Mouse (Mus musculus) limb, embryonic 15.5 days (tissue): Measurements from ENCODE around the gene Slc22a1. TPM values are rescaled to one million over a fixed set of nuclear protein-coding genes. Genes with fewer than 3 reads are reported as not detected.
"Not testable (repeated sequence)": the region's sequence is repeated elsewhere in the genome, so short reads cannot be mapped to it uniquely, and the experiment has no call there.

ENCODE experiments used
- ATAC-seq: fragments of 200-750 bp; cut with Nextera tagmentation; 2 replicates; pipeline ENCODE4 v1.8.0; 2017; ENCODE audit warnings: low read depth, moderate TSS enrichment; ENCODE audit not compliant: insufficient number of reproducible peaks, low FRiP score, low TSS enrichment
- H3K27ac ChIP-seq: fragments of 300-500 bp; sonication (generic); 2 replicates; pipeline ENCODE4 v1.5.1; 2015; ENCODE audit warnings: moderate library complexity, mild to moderate bottlenecking, inconsistent platforms
- H3K27me3 ChIP-seq: fragments of 300-500 bp; sonication (generic); 2 replicates; pipeline ENCODE4 v1.6.1; 2015; ENCODE audit warnings: inconsistent platforms
- H3K36me3 ChIP-seq: fragments of 300-500 bp; sonication (generic); 2 replicates; pipeline ENCODE4 v1.6.1; 2015; ENCODE audit warnings: inconsistent platforms
- H3K4me1 ChIP-seq: fragments of 300-500 bp; sonication (generic); 2 replicates; pipeline ENCODE4 v1.6.1; 2015; ENCODE audit warnings: inconsistent platforms
- H3K4me2 ChIP-seq: fragments of 300-500 bp; sonication (generic); 2 replicates; pipeline ENCODE4 v1.6.1; 2015; ENCODE audit warnings: mild to moderate bottlenecking, inconsistent platforms
- H3K4me3 ChIP-seq: fragments of 300-500 bp; sonication (generic); 2 replicates; pipeline ENCODE4 v1.5.1; 2015; ENCODE audit warnings: mild to moderate bottlenecking, inconsistent platforms
- H3K9ac ChIP-seq: fragments of 300-500 bp; sonication (generic); 2 replicates; pipeline ENCODE4 v1.6.1; 2015; ENCODE audit warnings: inconsistent platforms
- H3K9me3 ChIP-seq: fragments of 300-500 bp; sonication (generic); 2 replicates; pipeline ENCODE4 v1.6.1; 2016; ENCODE audit warnings: inconsistent platforms
- WGBS: fragments of 180-500 bp; shearing (Covaris S2); methylation state at CpG from one replicate; pipeline ENCODE4 v1.1.7; 2015; 5-methylcytosine and 5-hydroxymethylcytosine counted together
- polyA plus RNA-seq: library from polyadenylated mRNA; unstranded; fragments of >200 nt; fragmentation: Nextera tagmentation; extraction: Ambion mirVana; gene quantifications from 2 replicates; pipeline ENCODE4 v1.2.1, GENCODE M21; 2015

Gene Slc22a1
- polyA plus RNA-seq, 1 experiment from 2014 or later, result not detected

- H3K9me3 ChIP-seq, result no peaks in the 10 kb centered on the region
- H3K4me2 ChIP-seq, result no peak overlapping the region
- no peak overlapping the region for H3K4me3 ChIP-seq
- H3K27me3 ChIP-seq, result no peaks in the 10 kb centered on the region
- no peak overlapping the region for H3K27ac ChIP-seq
- peaks cover 70% of the 10 kb centered on the region for H3K36me3 ChIP-seq
- no peak for ATAC-seq
- H3K4me1 ChIP-seq, result peaks cover 6% of the 10 kb centered on the region; the same call in 1 of the 2 replicates
- H3K9ac ChIP-seq, result no peak overlapping the region
- WGBS, result 91% methylated on average over 13 of the region's 13 CpGs
Measured at GRCm38 (mm10) chr17:12683582-12683981, 8.0 kb upstream of the Slc22a1 start.

- Histone ChIP-seq H3K4me3 (no peak overlapping the region), H3K9me3 (no peaks in the 10 kb centered on the region), H3K27me3 (no peaks in the 10 kb centered on the region), H3K4me1 (0 out of 2 replicates have a peak, but pooled peaks cover 4% of the 10 kb centered on the region), H3K36me3 (peaks cover 17% of the 10 kb centered on the region), H3K27ac (no peak overlapping the region), H3K9ac (no peak overlapping the region), H3K4me2 (no peak overlapping the region)
- no peak for ATAC-seq
Measured at GRCm38 (mm10) chr17:12678261-12678660, 2.6 kb upstream of the Slc22a1 start.

GRCm38 (mm10) chr17:12677139-12677538 lies 1.5 kb upstream of the Slc22a1 start:
- Histone ChIP-seq H3K4me1 (0 out of 2 replicates have a peak, but pooled peaks cover 4% of the 10 kb centered on the region), H3K4me2 (no peak overlapping the region)

GRCm38 (mm10) chr17:12674980-12675379 lies 649 bp downstream of the Slc22a1 start:
- H3K9me3 ChIP-seq, H3K36me3 ChIP-seq, H3K27me3 ChIP-seq, H3K4me3 ChIP-seq, H3K4me1 ChIP-seq, H3K27ac ChIP-seq, H3K4me2 ChIP-seq, H3K9ac ChIP-seq, ATAC-seq: not testable (repeated sequence)
- 85% methylated on average over 7 of the region's 7 CpGs for WGBS

More at GRCm38 (mm10) chr17:12677139-12677538, 1.5 kb upstream of the Slc22a1 start:
- no peak for ATAC-seq
- H3K9me3 ChIP-seq, result no peaks in the 10 kb centered on the region
- H3K4me3 ChIP-seq, result no peak overlapping the region
- H3K36me3 ChIP-seq, result peaks cover 9% of the 10 kb centered on the region; the same call in 1 of the 2 replicates
- H3K27ac ChIP-seq, result no peak overlapping the region
- no peak overlapping the region for H3K9ac ChIP-seq
- no peaks in the 10 kb centered on the region for H3K27me3 ChIP-seq

- Histone ChIP-seq H3K4me3 (no peak overlapping the region), H3K4me1 (peaks cover 9% of the 10 kb centered on the region; the same call in 1 of the 2 replicates), H3K27me3 (no peaks in the 10 kb centered on the region), H3K36me3 (no peaks in the 10 kb centered on the region), H3K27ac (no peak overlapping the region), H3K4me2 (no peak overlapping the region), H3K9me3 (no peaks in the 10 kb centered on the region), H3K9ac (no peak overlapping the region)
- ATAC-seq, result no peak
- WGBS, result 66% methylated on average over 3 of the region's 3 CpGs
Measured at GRCm38 (mm10) chr17:12673871-12674270, 1.8 kb downstream of the Slc22a1 start.

- Histone ChIP-seq H3K9me3 (no peaks in the 10 kb centered on the region), H3K4me3 (no peak overlapping the region), H3K4me1 (peaks cover 9% of the 10 kb centered on the region; the same call in 1 of the 2 replicates), H3K27me3 (no peaks in the 10 kb centered on the region), H3K4me2 (no peak overlapping the region), H3K27ac (no peak overlapping the region), H3K9ac (no peak overlapping the region), H3K36me3 (no peaks in the 10 kb centered on the region)
- 32% methylated on average over 7 of the region's 7 CpGs for WGBS
- ATAC-seq, result no peak
Measured at GRCm38 (mm10) chr17:12672285-12672790, 3.3 kb downstream of the Slc22a1 start.

- H3K4me1 ChIP-seq, result peaks cover 9% of the 10 kb centered on the region; the same call in 1 of the 2 replicates
- WGBS, result 81% methylated on average over 5 of the region's 5 CpGs
- no peaks in the 10 kb centered on the region for H3K9me3 ChIP-seq
- H3K27me3 ChIP-seq, result 0 out of 2 replicates have a peak, but pooled peaks cover 3% of the 10 kb centered on the region
- H3K4me3 ChIP-seq, result no peak overlapping the region
- no peak overlapping the region for H3K9ac ChIP-seq
- no peak overlapping the region for H3K27ac ChIP-seq
- ATAC-seq, result no peak
- no peak overlapping the region for H3K4me2 ChIP-seq
- no peaks in the 10 kb centered on the region for H3K36me3 ChIP-seq
Measured at GRCm38 (mm10) chr17:12671029-12671605, 4.5 kb downstream of the Slc22a1 start.

GRCm38 (mm10) chr17:12669363-12669679 lies 6.3 kb downstream of the Slc22a1 start:
- no peak overlapping the region for H3K27ac ChIP-seq
- no peak overlapping the region for H3K4me2 ChIP-seq
- H3K27me3 ChIP-seq, result 0 out of 2 replicates have a peak, but pooled peaks cover 3% of the 10 kb centered on the region
- peaks cover 5% of the 10 kb centered on the region; the same call in 1 of the 2 replicates for H3K4me1 ChIP-seq
- no peak overlapping the region for H3K4me3 ChIP-seq
- no peaks in the 10 kb centered on the region for H3K36me3 ChIP-seq
- no peak for ATAC-seq
- H3K9me3 ChIP-seq, result no peaks in the 10 kb centered on the region
- no peak overlapping the region for H3K9ac ChIP-seq

GRCm38 (mm10) chr17:12668478-12669362 lies 6.9 kb downstream of the Slc22a1 start:
- Histone ChIP-seq H3K4me1 (peaks cover 5% of the 10 kb centered on the region; the same call in 1 of the 2 replicates), H3K27me3 (0 out of 2 replicates have a peak, but pooled peaks cover 3% of the 10 kb centered on the region), H3K4me2 (no peak overlapping the region), H3K27ac (no peak overlapping the region), H3K9ac (no peak overlapping the region), H3K4me3 (no peak overlapping the region), H3K36me3 (no peaks in the 10 kb centered on the region), H3K9me3 (no peaks in the 10 kb centered on the region)
- WGBS, result 28% methylated on average over 7 of the region's 7 CpGs
- no peak for ATAC-seq

- no peak for ATAC-seq
- no peaks in the 10 kb centered on the region for H3K36me3 ChIP-seq
- H3K4me3 ChIP-seq, result no peak overlapping the region
- H3K27me3 ChIP-seq, result 0 out of 2 replicates have a peak, but pooled peaks cover 3% of the 10 kb centered on the region
- no peak overlapping the region for H3K27ac ChIP-seq
- H3K4me2 ChIP-seq, result no peak overlapping the region
- H3K9ac ChIP-seq, result no peak overlapping the region
- WGBS, result 77% methylated on average over 8 of the region's 8 CpGs
- H3K4me1 ChIP-seq, result 0 out of 2 replicates have a peak, but pooled peaks cover 1% of the 10 kb centered on the region
- no peaks in the 10 kb centered on the region for H3K9me3 ChIP-seq
Measured at GRCm38 (mm10) chr17:12664156-12664555, 11.5 kb downstream of the Slc22a1 start.

GRCm38 (mm10) chr17:12660572-12661260 lies 14.9 kb downstream of the Slc22a1 start:
- ATAC-seq, result no peak

More at GRCm38 (mm10) chr17:12660572-12661260, 14.9 kb downstream of the Slc22a1 start:
- WGBS, result 73% methylated on average over 13 of the region's 13 CpGs
- H3K9me3 ChIP-seq, result no peaks in the 10 kb centered on the region
- no peaks in the 10 kb centered on the region for H3K36me3 ChIP-seq
- no peak overlapping the region for H3K4me2 ChIP-seq
- no peaks in the 10 kb centered on the region for H3K4me1 ChIP-seq
- H3K4me3 ChIP-seq, result no peak overlapping the region
- H3K9ac ChIP-seq, result no peak overlapping the region
- no peak overlapping the region for H3K27ac ChIP-seq
- no peaks in the 10 kb centered on the region for H3K27me3 ChIP-seq
